In the genomic region with DNA sequence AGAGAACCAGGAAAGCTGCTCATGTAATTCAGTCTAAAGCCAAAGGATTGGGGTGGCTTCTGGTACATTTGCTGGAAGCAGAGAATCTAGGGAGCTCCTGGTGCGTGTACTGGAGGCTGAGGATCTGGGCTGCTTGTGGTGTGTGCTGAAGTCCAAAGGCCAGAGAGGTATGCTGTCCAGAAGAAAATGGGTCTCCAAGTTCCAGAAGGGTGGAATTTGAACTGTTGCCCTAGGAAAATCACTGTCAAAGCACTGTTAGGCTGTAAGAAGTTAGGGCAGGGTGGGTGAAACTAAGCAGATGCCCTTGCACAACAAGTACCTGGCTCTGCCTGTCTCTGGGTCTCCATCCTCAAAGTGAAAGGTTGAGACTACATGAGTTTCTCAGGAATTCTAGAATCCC, we compare ENCODE assay signal across 20 mouse cellular contexts.
DNase-seq lines count a peak whose midpoint lies in the region; ATAC-seq lines count a peak whose summit lies in the region.
"Had no signal": no experiment of that assay in that cellular context is flagged by ENCODE, and none has a peak within 500 bp of the region (broad histone marks: within the 10 kb centered on the region; RNA-seq: fewer than 3 reads in every experiment).

No protein-coding gene starts in this region.

- H3K4me1 ChIP-seq in kidney, embryonic 16.5 days (ENCODE audit: insufficient read depth, low read length) = peaks cover under 1% of the 10 kb centered on the region; the same call in 1 of the 2 replicates
- H3K4me1 ChIP-seq in intestine, embryonic 15.5 days (replicated peaks) = peaks cover 8% of the 10 kb centered on the region; the same call in 1 of the 2 replicates
- H3K4me1 ChIP-seq: forebrain, embryonic 15.5 days had no signal

- no peaks in the 10 kb centered on the region for H3K27me3 ChIP-seq in kidney, embryonic 16.5 days (ENCODE audit: insufficient read depth, low read length)
- H3K27me3 ChIP-seq in intestine, embryonic 15.5 days (replicated peaks) = no peaks in the 10 kb centered on the region
- H3K27me3 ChIP-seq: embryonic facial prominence, embryonic 15.5 days; forebrain, embryonic 15.5 days had no signal

- no peak overlapping the region for H3K9ac ChIP-seq in kidney, embryonic 16.5 days (replicated peaks; ENCODE audit: low read length)
- H3K9ac ChIP-seq in intestine, embryonic 15.5 days = no peak overlapping the region
- H3K9ac ChIP-seq: embryonic facial prominence, embryonic 15.5 days; forebrain, embryonic 15.5 days had no signal

- no peaks in the 10 kb centered on the region for H3K36me3 ChIP-seq in kidney, embryonic 16.5 days (ENCODE audit: insufficient read depth, low read length)
- H3K36me3 ChIP-seq in intestine, embryonic 15.5 days = no peaks in the 10 kb centered on the region
- H3K36me3 ChIP-seq: embryonic facial prominence, embryonic 15.5 days; forebrain, embryonic 10.5 days; forebrain, embryonic 15.5 days; heart, embryonic 10.5 days had no signal

- intact Hi-C loops in heart, postnatal 36 days (cut with DNase I) = loop anchor here (10.0 kb wide), 1 partner anchor 604 kb away; no protein-coding TSS in a partner anchor

- H3K4me3 ChIP-seq in kidney, embryonic 16.5 days (ENCODE audit: low read length) = no peak overlapping the region
- H3K4me3 ChIP-seq in intestine, embryonic 15.5 days (replicated peaks) = no peak overlapping the region
- H3K4me3 ChIP-seq: embryonic facial prominence, embryonic 15.5 days; erythroblast, embryonic 14.5 days; forebrain, embryonic 10.5 days; forebrain, embryonic 15.5 days; heart, embryonic 10.5 days had no signal

- 87% methylated on average over 1 of the region's 1 CpGs for WGBS in kidney, embryonic 16.5 days
- WGBS in intestine, embryonic 15.5 days = 82% methylated on average over 1 of the region's 1 CpGs

- ATAC-seq in kidney, embryonic 16.5 days (ENCODE audit: low FRiP score, low TSS enrichment) = no peak
- ATAC-seq in intestine, embryonic 15.5 days = 0 out of 2 replicates have a peak, but pooled peaks have one; percentile 8
- ATAC-seq: forebrain, embryonic 15.5 days had no signal

- no peaks in the 10 kb centered on the region for H3K9me3 ChIP-seq in kidney, embryonic 16.5 days (ENCODE audit: low read length)
- H3K9me3 ChIP-seq in intestine, embryonic 15.5 days = no peaks in the 10 kb centered on the region
- H3K9me3 ChIP-seq: embryonic facial prominence, embryonic 15.5 days; forebrain, embryonic 10.5 days; forebrain, embryonic 15.5 days; heart, embryonic 10.5 days had no signal

- H3K27ac ChIP-seq in kidney, embryonic 16.5 days (ENCODE audit: low read length) = no peak overlapping the region
- H3K27ac ChIP-seq in intestine, embryonic 15.5 days = 0 out of 2 replicates have a peak overlapping the region, but pooled peaks have one; percentile 1
- H3K27ac ChIP-seq: embryonic facial prominence, embryonic 15.5 days; forebrain, embryonic 10.5 days; forebrain, embryonic 15.5 days; heart, embryonic 10.5 days had no signal

- H3K4me2 ChIP-seq in kidney, embryonic 16.5 days (replicated peaks; ENCODE audit: low read depth, low read length) = no peak overlapping the region
- H3K4me2 ChIP-seq in intestine, embryonic 15.5 days (replicated peaks) = no peak overlapping the region
- H3K4me2 ChIP-seq: embryonic facial prominence, embryonic 15.5 days; forebrain, embryonic 15.5 days had no signal

- DNase-seq in kidney, adult 11 months = peak; percentile 59
- DNase-seq in kidney, postnatal 14 days = no peak
- DNase-seq in kidney, adult 9 months = peak; percentile 83
- peak; percentile 52 to 75 for DNase-seq in kidney, postnatal 36 days
- no peak for DNase-seq in heart, postnatal 36 days
- DNase-seq: adrenal gland, postnatal 10 days; cerebellum, adult 11 months; cerebellum, adult 8-10 months; cerebellum, postnatal 14 days; embryo, embryonic 11 days; gastrocnemius, postnatal 10 days; heart, adult 18-20 months; heart, postnatal 10 days had no signal

Comparison
In these comparisons a context has a peak if more than half of its experiments do, and no peak if none do; other contexts are left out.
1. DNase-seq: peak in kidney, adult 11 months (single experiment), kidney, adult 9 months (single experiment) and kidney, postnatal 36 days (2 of 2); none in kidney, postnatal 14 days (single experiment) and heart, postnatal 36 days (0 of 2).